Mouse (Mus musculus) myocyte (in vitro differentiated cells): ENCODE results near the gene Olfr1066.

Experiments used
- POLR2A ChIP-seq: IDR thresholded peaks from one replicate; pipeline ENCODE4 v1.6.1; 2011; ENCODE audit warnings: low read depth, mild to moderate bottlenecking, control low read depth, moderate library complexity; ENCODE audit not compliant: insufficient read length
- POLR2AphosphoS2 ChIP-seq: IDR thresholded peaks from one replicate; pipeline ENCODE4 v1.6.1; 2011; ENCODE audit warnings: low read depth, control low read depth; ENCODE audit not compliant: insufficient read length
- USF1 ChIP-seq: IDR thresholded peaks from one replicate; pipeline ENCODE4 v1.6.1; 2011; ENCODE audit warnings: low read depth, mild to moderate bottlenecking, control low read depth, moderate library complexity

GRCm38 (mm10) chr2:86413950-86414349 is 42.1 kb downstream of the Olfr1066 start, which contains the start of gene Olfr1061:
- TF ChIP-seq POLR2A (no peak), POLR2AphosphoS2 (no peak), USF1 (no peak)
